Mouse (Mus musculus): Measurements from ENCODE around the gene Klc3.

DNA sequence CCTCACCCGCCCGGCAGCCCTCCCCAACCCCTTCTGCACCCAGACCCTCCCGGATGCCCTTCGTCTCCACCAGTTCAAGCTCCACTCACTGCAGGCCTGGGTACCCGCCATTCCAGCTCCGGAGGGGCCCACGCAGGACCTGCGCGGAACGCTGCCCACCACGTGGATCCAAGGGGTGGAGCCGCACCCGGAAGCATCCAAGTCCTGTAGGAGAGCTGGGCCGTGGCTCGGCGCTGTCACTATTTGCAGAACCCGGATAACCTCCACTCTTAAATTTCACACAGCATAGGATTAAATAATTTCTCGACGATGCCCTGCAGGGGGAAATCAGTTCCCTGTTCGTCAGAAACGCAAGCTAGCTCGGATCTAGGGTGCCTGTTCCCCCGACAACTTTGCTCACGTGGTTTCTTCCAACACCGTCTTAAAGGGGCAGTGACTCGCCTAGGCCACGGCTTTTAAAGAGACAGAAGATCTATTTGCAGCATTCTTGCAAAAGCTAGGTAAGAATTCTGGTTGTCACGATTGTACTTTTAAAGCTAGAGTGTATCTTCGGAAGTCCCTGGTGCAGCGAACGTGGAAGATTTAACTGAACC is 44.5 kb downstream of the Klc3 start, which contains the start of the genes Cd3eap and Ppp1r13l:
- TF ChIP-seq FLI1 (IDR thresholded peaks at IDR 0.05; ENCODE audit: low read length) (no peak), GATA1 (IDR thresholded peaks at IDR 0.05; ENCODE audit: borderline replicate concordance, low read length) (no peak)
